Mouse (Mus musculus): ENCODE measurements at regions not wholly inside any gene's neighbourhood (a gene's known extent, or its start where the extent isn't known, plus 50 kb on each side); places are given as distances from the start of the nearest gene placed in this dataset.

GRCm38 (mm10) chr2:50693784-50694350, 397.3 kb upstream of the Mmadhc start:
- TF ChIP-seq CTCF (IDR thresholded peaks at IDR 0.05; ENCODE audit: low read depth), result no peak
- no peak for TF ChIP-seq EP300 (optimal IDR thresholded peaks at IDR 0.05)
